Mouse (Mus musculus) heart, embryonic 12.5 days (tissue): ENCODE data around the gene Slc30a1. TPM values are rescaled to one million over a fixed set of nuclear protein-coding genes. Genes with fewer than 3 reads are reported as not detected.

Experiments
- polyA plus RNA-seq: library from polyadenylated mRNA; unstranded; fragments of >200 nt; fragmentation: Nextera tagmentation; extraction: Ambion mirVana; gene quantifications from 2 replicates; pipeline ENCODE4 v1.2.1, GENCODE M21; 2016

Slc30a1 gene
- polyA plus RNA-seq, 1 experiment from 2014 or later = 5.0 TPM

Other genes with a start within 250 kb of the Slc30a1 start
- gene Lpgat1, start 188.9 kb upstream of the Slc30a1 start, polyA plus RNA-seq = 64.8 and 67.4 TPM in 2 replicates
- gene Nek2, start 85.3 kb upstream of the Slc30a1 start, polyA plus RNA-seq = 37.9 and 39.5 TPM in 2 replicates
- 1.3 and 1.7 TPM in 2 replicates for gene Rd3, start 70.6 kb downstream of the Slc30a1 start, polyA plus RNA-seq
- 10.6 and 10.8 TPM in 2 replicates for gene Traf5, start 185.8 kb downstream of the Slc30a1 start, polyA plus RNA-seq
- 31.3 and 31.6 TPM in 2 replicates for gene Rcor3, start 231.3 kb downstream of the Slc30a1 start, polyA plus RNA-seq